Mouse (Mus musculus) ES-Bruce4 (cell line): ENCODE measurements around the gene Grin3b.

ENCODE experiments used
- CTCF ChIP-seq: IDR thresholded peaks from one replicate; pipeline ENCODE4 v1.8.1; 2011; ENCODE audit warnings: low read depth, low read length
- EP300 ChIP-seq: IDR thresholded peaks from 2 replicates; pipeline ENCODE4 v1.6.1; 2011; ENCODE audit warnings: low read depth, low read length; ENCODE audit not compliant: insufficient read depth
- POLR2A ChIP-seq: IDR thresholded peaks from one replicate; pipeline ENCODE4 v1.8.1; 2011; ENCODE audit warnings: low read length; ENCODE audit not compliant: insufficient read depth

DNA sequence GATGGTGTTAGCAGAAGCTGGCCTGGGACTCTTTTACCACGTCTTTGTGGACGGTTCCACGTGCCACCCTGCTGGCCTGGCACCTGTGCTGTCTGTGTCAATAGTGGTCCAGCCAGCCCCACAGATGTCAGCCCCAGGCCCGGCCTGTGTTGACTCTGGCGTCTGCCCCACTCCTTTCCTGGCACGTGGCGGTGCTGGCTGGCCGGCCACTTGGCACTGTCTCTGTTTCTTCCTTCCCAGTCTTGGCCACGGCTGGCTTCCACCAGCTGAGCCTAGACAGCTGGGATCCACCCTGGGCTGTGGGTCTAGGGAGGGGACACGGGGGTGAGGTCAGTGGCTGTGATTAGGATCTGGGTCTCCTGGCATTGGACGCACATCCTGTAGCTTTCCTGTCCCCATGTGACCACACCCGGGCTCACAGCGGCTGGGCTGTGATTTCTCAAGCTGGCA lies 36.2 kb upstream of the Grin3b start:
- TF ChIP-seq POLR2A: no peak
- no peak for TF ChIP-seq CTCF
- no peak for TF ChIP-seq EP300
